Mouse (Mus musculus): ENCODE results near the gene Thsd4. TPM values are rescaled to one million over a fixed set of nuclear protein-coding genes. Genes with fewer than 3 reads are reported as not detected.

Gene Thsd4
- polyA plus RNA-seq, 1 experiment from 2014 or later, result 5.1 TPM

DNA sequence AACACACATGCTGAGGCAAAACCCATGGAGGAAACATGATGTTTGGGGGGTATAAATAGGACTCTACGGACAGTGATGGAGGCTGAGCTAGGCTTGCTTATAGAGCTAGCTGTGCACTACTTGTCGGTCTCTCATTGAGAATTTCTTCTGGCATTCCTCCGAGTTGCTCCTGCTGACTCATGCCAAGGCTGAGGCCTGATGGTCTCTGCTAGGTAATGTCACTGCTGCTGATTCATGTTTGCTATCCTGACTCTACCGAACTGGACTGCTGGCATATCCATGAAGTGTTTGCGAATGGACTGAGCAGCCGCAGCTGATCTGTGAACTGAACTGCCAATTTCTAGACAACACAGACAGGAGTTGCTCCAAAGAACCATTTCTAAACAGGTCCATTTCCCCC is 305.8 kb downstream of the Thsd4 start:
- Histone ChIP-seq H3K27ac (ENCODE audit: low read depth, low read length) (no peak overlapping the region), H3K4me3 (ENCODE audit: low read depth, low read length) (no peak overlapping the region), H3K4me2 (replicated peaks; ENCODE audit: low read depth, low read length) (no peak overlapping the region), H3K27me3 (ENCODE audit: control insufficient read depth, insufficient read depth, low read length) (no peaks in the 10 kb centered on the region), H3K36me3 (ENCODE audit: control insufficient read depth, insufficient read depth, low read length) (no peaks in the 10 kb centered on the region), H3K4me1 (replicated peaks; ENCODE audit: control insufficient read depth, insufficient read depth, low read length) (no peaks in the 10 kb centered on the region), H3K9me3 (ENCODE audit: control insufficient read depth, low read length) (no peaks in the 10 kb centered on the region), H3K9ac (ENCODE audit: low read depth, low read length) (no peak overlapping the region)
- ATAC-seq (ENCODE audit: low FRiP score), result no peak
- WGBS, result 93% methylated on average over 6 of the region's 6 CpGs
- DNase-seq (ENCODE audit: low spot score), result no peak

DNA sequence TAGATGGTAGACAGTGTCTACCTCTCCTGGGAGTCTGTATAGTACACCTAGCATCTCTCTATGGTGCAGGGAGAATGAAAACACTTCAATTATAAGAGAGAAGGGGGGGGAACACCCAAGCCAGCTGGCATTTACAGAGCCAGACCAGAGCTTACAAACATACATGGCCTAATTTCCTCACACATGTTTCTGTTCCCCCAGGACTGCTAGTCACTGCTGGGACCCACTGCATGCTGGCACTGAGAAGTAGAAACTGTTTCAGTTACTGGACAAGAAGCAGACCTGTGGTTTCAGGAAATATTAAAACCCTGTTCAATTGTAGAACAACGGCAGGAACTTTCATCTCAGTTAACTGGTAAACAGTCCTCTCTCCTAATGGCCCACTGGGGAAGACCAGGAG is 308.7 kb downstream of the Thsd4 start:
- no peaks in the 10 kb centered on the region for H3K27me3 ChIP-seq (ENCODE audit: control insufficient read depth, insufficient read depth, low read length)
- H3K4me3 ChIP-seq (ENCODE audit: low read depth, low read length), result no peak overlapping the region
- H3K9ac ChIP-seq (ENCODE audit: low read depth, low read length), result no peak overlapping the region
- no peaks in the 10 kb centered on the region for H3K9me3 ChIP-seq (ENCODE audit: control insufficient read depth, low read length)
- no peaks in the 10 kb centered on the region for H3K36me3 ChIP-seq (ENCODE audit: control insufficient read depth, insufficient read depth, low read length)
- DNase-seq (ENCODE audit: low spot score) (no peak), ATAC-seq (ENCODE audit: low FRiP score) (no peak)
- no peak overlapping the region for H3K27ac ChIP-seq (ENCODE audit: low read depth, low read length)
- 93% methylated on average over 1 of the region's 1 CpGs for WGBS
- no peaks in the 10 kb centered on the region for H3K4me1 ChIP-seq (replicated peaks; ENCODE audit: control insufficient read depth, insufficient read depth, low read length)
- no peak overlapping the region for H3K4me2 ChIP-seq (replicated peaks; ENCODE audit: low read depth, low read length)

DNA sequence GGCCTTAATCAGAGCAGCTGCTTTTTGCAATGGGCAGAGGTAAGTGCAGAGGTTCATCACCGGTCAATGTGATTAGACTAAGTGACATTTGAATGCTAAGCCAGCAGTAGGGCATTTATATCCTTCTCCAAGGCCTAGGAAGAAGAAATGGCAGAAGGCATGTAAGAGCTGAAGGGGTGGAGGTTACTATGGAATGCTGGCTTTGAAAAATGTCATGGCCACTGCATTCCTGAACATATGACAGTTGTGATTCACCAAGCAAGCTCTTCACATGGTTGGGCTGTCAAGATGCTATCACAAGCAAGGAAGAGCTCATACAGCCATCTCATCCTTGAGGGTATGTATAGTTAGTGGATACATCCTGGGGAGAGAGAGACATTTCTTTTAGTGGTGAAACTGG is 313.0 kb downstream of the Thsd4 start:
- no peak for ATAC-seq (ENCODE audit: low FRiP score)
- no peaks in the 10 kb centered on the region for H3K9me3 ChIP-seq (ENCODE audit: control insufficient read depth, low read length)
- DNase-seq (ENCODE audit: low spot score), result no peak
- no peak overlapping the region for H3K9ac ChIP-seq (ENCODE audit: low read depth, low read length)
- H3K4me3 ChIP-seq (ENCODE audit: low read depth, low read length), result no peak overlapping the region
- 90% methylated on average over 1 of the region's 1 CpGs for WGBS
- no peaks in the 10 kb centered on the region; the same call in 1 of the 2 replicates for H3K27me3 ChIP-seq (ENCODE audit: control insufficient read depth, insufficient read depth, low read length)
- H3K36me3 ChIP-seq (ENCODE audit: control insufficient read depth, insufficient read depth, low read length), result no peaks in the 10 kb centered on the region
- H3K27ac ChIP-seq (ENCODE audit: low read depth, low read length), result no peak overlapping the region
- no peaks in the 10 kb centered on the region for H3K4me1 ChIP-seq (replicated peaks; ENCODE audit: control insufficient read depth, insufficient read depth, low read length)
- H3K4me2 ChIP-seq (replicated peaks; ENCODE audit: low read depth, low read length), result no peak overlapping the region

DNA sequence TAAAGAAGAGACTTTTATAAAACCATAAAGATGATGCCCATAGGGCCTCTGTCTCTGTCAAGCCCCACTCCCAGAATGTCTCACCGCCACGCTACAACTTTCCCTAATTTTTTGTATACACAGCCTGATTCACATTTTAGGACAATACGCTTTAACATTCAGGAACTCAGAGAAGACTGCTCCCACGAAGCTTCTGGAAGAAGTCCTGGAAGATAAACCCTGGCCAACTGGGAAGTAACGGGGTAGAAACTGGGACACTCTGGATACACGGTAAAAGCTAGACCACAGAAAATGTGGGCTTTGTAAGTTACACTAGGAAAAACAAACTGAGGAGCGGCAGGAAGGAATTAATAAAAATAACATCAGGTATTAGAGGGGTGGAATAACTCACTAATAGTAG is 318.7 kb downstream of the Thsd4 start:
- Histone ChIP-seq H3K9me3 (ENCODE audit: control insufficient read depth, low read length) (no peaks in the 10 kb centered on the region), H3K9ac (ENCODE audit: low read depth, low read length) (no peak overlapping the region), H3K4me3 (ENCODE audit: low read depth, low read length) (no peak overlapping the region), H3K4me1 (replicated peaks; ENCODE audit: control insufficient read depth, insufficient read depth, low read length) (no peaks in the 10 kb centered on the region), H3K36me3 (ENCODE audit: control insufficient read depth, insufficient read depth, low read length) (no peaks in the 10 kb centered on the region), H3K4me2 (replicated peaks; ENCODE audit: low read depth, low read length) (no peak overlapping the region), H3K27ac (ENCODE audit: low read depth, low read length) (no peak overlapping the region), H3K27me3 (ENCODE audit: control insufficient read depth, insufficient read depth, low read length) (no peaks in the 10 kb centered on the region; the same call in 1 of the 2 replicates)
- WGBS, result 84% methylated on average over 7 of the region's 7 CpGs
- ATAC-seq (ENCODE audit: low FRiP score) (no peak), DNase-seq (ENCODE audit: low spot score) (no peak)

DNA sequence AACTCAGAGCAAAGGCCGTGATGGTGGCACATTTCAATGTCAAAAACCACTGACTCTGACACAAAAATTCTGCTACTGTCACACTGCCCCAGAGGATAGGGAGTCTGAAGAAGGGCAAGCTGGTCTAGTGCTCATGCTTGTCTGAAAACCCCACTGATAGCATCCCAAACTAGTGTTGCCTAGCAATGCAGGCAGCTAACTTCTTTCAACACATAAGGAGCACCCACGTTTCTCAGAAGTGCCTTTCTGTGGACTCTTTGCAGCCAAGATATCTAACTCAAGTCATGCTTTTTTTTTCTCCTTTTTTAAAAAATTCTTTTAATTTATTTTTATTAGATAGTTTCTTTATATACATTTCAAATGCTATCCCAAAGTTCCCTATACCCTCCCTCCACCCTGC is 321.4 kb downstream of the Thsd4 start:
- Histone ChIP-seq H3K36me3 (ENCODE audit: control insufficient read depth, insufficient read depth, low read length) (no peaks in the 10 kb centered on the region), H3K27me3 (ENCODE audit: control insufficient read depth, insufficient read depth, low read length) (no peaks in the 10 kb centered on the region; the same call in 1 of the 2 replicates), H3K4me3 (ENCODE audit: low read depth, low read length) (no peak overlapping the region), H3K4me1 (replicated peaks; ENCODE audit: control insufficient read depth, insufficient read depth, low read length) (no peaks in the 10 kb centered on the region), H3K4me2 (replicated peaks; ENCODE audit: low read depth, low read length) (no peak overlapping the region), H3K27ac (ENCODE audit: low read depth, low read length) (no peak overlapping the region), H3K9ac (ENCODE audit: low read depth, low read length) (no peak overlapping the region), H3K9me3 (ENCODE audit: control insufficient read depth, low read length) (no peaks in the 10 kb centered on the region)
- 82% methylated on average over 2 of the region's 2 CpGs for WGBS
- ATAC-seq (ENCODE audit: low FRiP score) (no peak), DNase-seq (ENCODE audit: low spot score) (no peak)

DNA sequence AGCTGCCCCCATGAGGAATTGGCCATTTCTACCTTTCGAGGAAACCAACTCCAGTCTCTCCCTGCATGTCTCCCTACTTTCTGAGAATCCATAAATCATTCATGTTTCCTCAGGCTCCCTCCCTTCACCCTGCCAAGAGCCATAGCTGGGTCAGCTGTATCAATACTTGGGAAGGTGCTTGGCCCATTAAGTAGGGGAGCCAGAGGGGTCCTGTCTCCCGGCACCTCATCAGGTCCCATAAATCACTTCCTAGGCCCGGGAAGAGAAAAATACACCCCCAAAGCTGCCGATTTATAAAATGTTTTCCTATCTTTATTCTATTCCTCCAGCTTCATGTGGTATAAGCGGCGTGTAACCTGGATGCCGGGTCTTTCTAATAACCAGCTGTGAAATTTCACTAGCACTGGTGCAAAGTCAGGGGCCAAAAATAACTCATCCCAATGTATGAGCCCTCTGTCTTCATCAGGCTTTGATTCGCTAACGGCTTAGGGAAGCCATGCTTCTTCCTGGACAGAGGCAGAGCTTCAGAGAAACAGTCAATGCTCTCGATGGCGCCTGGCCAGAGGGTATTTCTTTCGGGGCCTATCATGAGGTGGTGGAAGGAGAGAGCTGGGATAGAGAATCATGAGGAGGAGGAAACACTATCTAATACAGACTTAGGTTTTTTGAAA is 323.2 kb downstream of the Thsd4 start:
- DNase-seq (ENCODE audit: low spot score), result no peak
- Histone ChIP-seq H3K27ac (ENCODE audit: low read depth, low read length) (no peak overlapping the region), H3K4me2 (replicated peaks; ENCODE audit: low read depth, low read length) (no peak overlapping the region), H3K36me3 (ENCODE audit: control insufficient read depth, insufficient read depth, low read length) (no peaks in the 10 kb centered on the region), H3K4me3 (ENCODE audit: low read depth, low read length) (no peak overlapping the region), H3K9ac (ENCODE audit: low read depth, low read length) (no peak overlapping the region), H3K4me1 (replicated peaks; ENCODE audit: control insufficient read depth, insufficient read depth, low read length) (no peaks in the 10 kb centered on the region), H3K9me3 (ENCODE audit: control insufficient read depth, low read length) (no peaks in the 10 kb centered on the region), H3K27me3 (ENCODE audit: control insufficient read depth, insufficient read depth, low read length) (no peaks in the 10 kb centered on the region)
- WGBS, result 93% methylated on average over 12 of the region's 12 CpGs
- ATAC-seq (ENCODE audit: low FRiP score), result no peak

DNA sequence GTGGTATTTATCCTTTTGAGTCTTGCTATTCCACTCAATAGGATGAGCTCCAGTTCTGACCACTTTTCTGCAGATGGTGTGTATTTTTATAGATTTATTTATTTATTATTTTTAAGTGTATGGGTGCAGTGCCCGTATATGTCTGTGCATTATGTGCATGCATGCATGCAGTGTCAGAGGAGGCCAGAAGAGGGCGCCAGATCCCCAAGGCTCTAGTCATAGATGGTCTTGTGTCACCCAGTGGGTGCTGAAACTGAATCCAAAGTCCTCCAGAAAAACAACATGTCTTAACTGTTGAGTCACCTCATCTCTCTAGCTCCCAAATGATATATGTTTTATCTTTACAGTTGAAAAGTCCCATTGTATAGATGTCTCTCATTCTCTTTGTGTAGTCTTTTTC is 326.3 kb downstream of the Thsd4 start:
- H3K4me2 ChIP-seq (replicated peaks; ENCODE audit: low read depth, low read length), result no peak overlapping the region
- WGBS, result 78% methylated on average over 2 of the region's 2 CpGs
- H3K4me1 ChIP-seq (replicated peaks; ENCODE audit: control insufficient read depth, insufficient read depth, low read length), result no peaks in the 10 kb centered on the region
- H3K27ac ChIP-seq (ENCODE audit: low read depth, low read length), result no peak overlapping the region
- H3K27me3 ChIP-seq (ENCODE audit: control insufficient read depth, insufficient read depth, low read length), result no peaks in the 10 kb centered on the region
- DNase-seq (ENCODE audit: low spot score) (peak; percentile 11), ATAC-seq (ENCODE audit: low FRiP score) (no peak)
- no peak overlapping the region for H3K4me3 ChIP-seq (ENCODE audit: low read depth, low read length)
- H3K9ac ChIP-seq (ENCODE audit: low read depth, low read length), result no peak overlapping the region
- H3K36me3 ChIP-seq (ENCODE audit: control insufficient read depth, insufficient read depth, low read length), result no peaks in the 10 kb centered on the region
- H3K9me3 ChIP-seq (ENCODE audit: control insufficient read depth, low read length), result no peaks in the 10 kb centered on the region

DNA sequence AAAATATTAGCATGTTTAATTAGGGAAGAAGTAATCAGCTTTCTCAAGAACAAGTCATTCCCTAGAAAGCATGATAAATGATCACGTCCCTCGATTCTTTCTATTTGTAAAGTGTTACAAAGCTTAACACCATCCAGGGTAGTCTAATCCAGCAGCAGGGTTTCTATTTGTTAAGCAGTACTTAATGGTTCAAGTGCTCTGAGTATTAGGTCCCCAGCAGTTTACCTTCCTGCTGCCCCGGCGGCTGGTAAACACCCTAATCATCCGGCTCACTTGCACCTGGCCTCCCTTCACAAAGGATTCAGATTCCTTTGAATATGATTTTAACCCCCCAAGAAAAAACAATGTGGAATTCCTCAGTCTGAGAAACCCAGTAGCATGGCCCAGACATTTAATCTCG is 326.9 kb downstream of the Thsd4 start:
- ATAC-seq (ENCODE audit: low FRiP score) (no peak), DNase-seq (ENCODE audit: low spot score) (no peak)
- no peaks in the 10 kb centered on the region for H3K9me3 ChIP-seq (ENCODE audit: control insufficient read depth, low read length)
- no peak overlapping the region for H3K4me3 ChIP-seq (ENCODE audit: low read depth, low read length)
- H3K4me2 ChIP-seq (replicated peaks; ENCODE audit: low read depth, low read length), result no peak overlapping the region
- no peaks in the 10 kb centered on the region for H3K36me3 ChIP-seq (ENCODE audit: control insufficient read depth, insufficient read depth, low read length)
- no peak overlapping the region for H3K27ac ChIP-seq (ENCODE audit: low read depth, low read length)
- no peaks in the 10 kb centered on the region for H3K4me1 ChIP-seq (replicated peaks; ENCODE audit: control insufficient read depth, insufficient read depth, low read length)
- 75% methylated on average over 6 of the region's 6 CpGs for WGBS
- H3K27me3 ChIP-seq (ENCODE audit: control insufficient read depth, insufficient read depth, low read length), result no peaks in the 10 kb centered on the region
- H3K9ac ChIP-seq (ENCODE audit: low read depth, low read length), result no peak overlapping the region

DNA sequence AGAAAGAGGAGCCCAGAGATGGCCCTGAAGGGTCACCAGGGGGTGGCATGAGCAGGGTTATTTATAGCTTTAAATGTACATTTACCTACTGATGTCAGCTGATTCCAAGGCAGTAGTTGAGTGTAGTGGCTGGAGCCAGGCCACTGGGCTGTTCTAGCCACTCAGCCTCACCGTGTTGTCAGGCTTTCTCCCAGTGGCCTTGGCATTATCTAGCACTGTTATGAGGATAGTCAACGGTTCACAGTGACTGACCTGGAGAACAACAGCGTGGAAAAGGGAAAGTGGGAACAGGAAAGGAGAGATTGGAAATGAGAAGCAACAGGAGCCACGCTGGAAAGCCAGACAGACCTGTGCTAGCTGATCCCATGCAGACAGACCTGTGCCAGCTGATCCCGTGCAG is 329.5 kb downstream of the Thsd4 start:
- no peak for ATAC-seq (ENCODE audit: low FRiP score)
- 80% methylated on average over 5 of the region's 5 CpGs for WGBS

More for the DNA sequence above, 329.5 kb downstream of the Thsd4 start:
- Histone ChIP-seq H3K4me3 (ENCODE audit: low read depth, low read length) (no peak overlapping the region), H3K9ac (ENCODE audit: low read depth, low read length) (no peak overlapping the region), H3K9me3 (ENCODE audit: control insufficient read depth, low read length) (no peaks in the 10 kb centered on the region), H3K4me2 (replicated peaks; ENCODE audit: low read depth, low read length) (no peak overlapping the region), H3K4me1 (replicated peaks; ENCODE audit: control insufficient read depth, insufficient read depth, low read length) (no peaks in the 10 kb centered on the region), H3K36me3 (ENCODE audit: control insufficient read depth, insufficient read depth, low read length) (no peaks in the 10 kb centered on the region), H3K27me3 (ENCODE audit: control insufficient read depth, insufficient read depth, low read length) (no peaks in the 10 kb centered on the region), H3K27ac (ENCODE audit: low read depth, low read length) (no peak overlapping the region)
- no peak for DNase-seq (ENCODE audit: low spot score)

Measured in hindbrain, embryonic 11.5 days (tissue).